Mouse (Mus musculus): Measurements from ENCODE around the gene Lrrtm3.

GRCm38 (mm10) chr10:63933946-63934345 lies 156.1 kb downstream of the Lrrtm3 start:
- TF ChIP-seq CTCF (IDR thresholded peaks at IDR 0.05; ENCODE audit: borderline replicate concordance, insufficient read depth, low read depth, low read length), result no peak
- TF ChIP-seq POLR2A (IDR thresholded peaks at IDR 0.05; ENCODE audit: borderline replicate concordance, insufficient read depth, low read length), result no peak
